Mouse (Mus musculus): ENCODE measurements around the gene Pxmp4. TPM values are rescaled to one million over a fixed set of nuclear protein-coding genes. Genes with fewer than 3 reads are reported as not detected.

Gene Pxmp4
- polyA plus RNA-seq, 1 experiment from 2014 or later = 25.9 TPM

- ATAC-seq (replicated peaks; ENCODE audit: low FRiP score, low TSS enrichment, low read depth) (no peak), DNase-seq (ENCODE audit: low spot score) (no peak)
- Histone ChIP-seq H3K27me3 (replicated peaks; ENCODE audit: control insufficient read depth, insufficient read depth, low read length) (no peaks in the 10 kb centered on the region), H3K27ac (ENCODE audit: low read depth) (no peak overlapping the region), H3K4me3 (ENCODE audit: low read depth, low read length) (no peak overlapping the region), H3K36me3 (ENCODE audit: control insufficient read depth, insufficient read depth, low read length) (peaks cover 4% of the 10 kb centered on the region; the same call in 1 of the 2 replicates), H3K4me1 (replicated peaks; ENCODE audit: control insufficient read depth, insufficient read depth, low read length) (no peaks in the 10 kb centered on the region), H3K9me3 (ENCODE audit: control insufficient read depth, low read length) (no peaks in the 10 kb centered on the region), H3K9ac (ENCODE audit: low read length) (no peak overlapping the region), H3K4me2 (ENCODE audit: low read length) (no peak overlapping the region)
- 73% methylated on average over 17 of the region's 17 CpGs for WGBS
These were observed 18.4 kb downstream of the Pxmp4 start for GRCm38 (mm10) chr2:154584931-154585601.

GRCm38 (mm10) chr2:154583906-154584872, 19.3 kb downstream of the Pxmp4 start:
- no peaks in the 10 kb centered on the region for H3K27me3 ChIP-seq (replicated peaks; ENCODE audit: control insufficient read depth, insufficient read depth, low read length)
- H3K27ac ChIP-seq (ENCODE audit: low read depth) = no peak overlapping the region
- peaks cover 4% of the 10 kb centered on the region; the same call in 1 of the 2 replicates for H3K36me3 ChIP-seq (ENCODE audit: control insufficient read depth, insufficient read depth, low read length)
- H3K9me3 ChIP-seq (ENCODE audit: control insufficient read depth, low read length) = no peaks in the 10 kb centered on the region
- WGBS = 62% methylated on average over 15 of the region's 15 CpGs
- no peak overlapping the region for H3K4me2 ChIP-seq (ENCODE audit: low read length)
- no peak; the same call in 1 of the 2 replicates for ATAC-seq (replicated peaks; ENCODE audit: low FRiP score, low TSS enrichment, low read depth)
- no peak for DNase-seq (ENCODE audit: low spot score)
- H3K9ac ChIP-seq (ENCODE audit: low read length) = no peak overlapping the region
- H3K4me1 ChIP-seq (replicated peaks; ENCODE audit: control insufficient read depth, insufficient read depth, low read length) = no peaks in the 10 kb centered on the region
- H3K4me3 ChIP-seq (ENCODE audit: low read depth, low read length) = no peak overlapping the region

GRCm38 (mm10) chr2:154581421-154581820, 22.1 kb downstream of the Pxmp4 start:
- H3K4me3 ChIP-seq (ENCODE audit: low read depth, low read length) = no peak overlapping the region
- H3K9ac ChIP-seq (ENCODE audit: low read length) = no peak overlapping the region
- no peaks in the 10 kb centered on the region for H3K4me1 ChIP-seq (replicated peaks; ENCODE audit: control insufficient read depth, insufficient read depth, low read length)
- no peak for DNase-seq (ENCODE audit: low spot score)
- H3K27ac ChIP-seq (ENCODE audit: low read depth) = no peak overlapping the region
- no peaks in the 10 kb centered on the region for H3K36me3 ChIP-seq (ENCODE audit: control insufficient read depth, insufficient read depth, low read length)
- H3K27me3 ChIP-seq (replicated peaks; ENCODE audit: control insufficient read depth, insufficient read depth, low read length) = no peaks in the 10 kb centered on the region
- H3K4me2 ChIP-seq (ENCODE audit: low read length) = no peak overlapping the region
- H3K9me3 ChIP-seq (ENCODE audit: control insufficient read depth, low read length) = no peaks in the 10 kb centered on the region
- no peak for ATAC-seq (replicated peaks; ENCODE audit: low FRiP score, low TSS enrichment, low read depth)
- 96% methylated on average over 1 of the region's 1 CpGs for WGBS

DNA sequence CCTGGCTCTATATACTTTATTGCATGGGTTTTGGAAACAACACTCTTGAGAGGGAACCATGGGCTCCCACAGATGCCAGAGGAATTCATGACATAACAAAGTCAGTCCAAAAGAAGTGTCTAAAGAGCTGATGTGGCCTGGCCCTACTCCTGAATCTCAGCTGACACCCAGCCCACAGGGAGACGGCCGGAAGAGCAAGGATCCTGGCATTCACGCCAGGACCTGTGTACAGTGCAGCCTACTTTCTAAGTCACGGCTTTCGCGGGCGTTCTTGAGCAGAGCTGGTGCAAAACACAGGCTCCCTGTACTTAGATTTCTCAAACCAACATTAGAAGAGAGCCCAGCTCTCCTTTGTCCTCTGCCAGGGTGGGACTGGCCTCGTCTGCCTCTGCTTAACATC, 22.9 kb downstream of the Pxmp4 start:
- Histone ChIP-seq H3K27me3 (replicated peaks; ENCODE audit: control insufficient read depth, insufficient read depth, low read length) (no peaks in the 10 kb centered on the region), H3K9me3 (ENCODE audit: control insufficient read depth, low read length) (no peaks in the 10 kb centered on the region), H3K4me1 (replicated peaks; ENCODE audit: control insufficient read depth, insufficient read depth, low read length) (no peaks in the 10 kb centered on the region), H3K4me3 (ENCODE audit: low read depth, low read length) (no peak overlapping the region), H3K36me3 (ENCODE audit: control insufficient read depth, insufficient read depth, low read length) (no peaks in the 10 kb centered on the region), H3K27ac (ENCODE audit: low read depth) (no peak overlapping the region), H3K4me2 (ENCODE audit: low read length) (no peak overlapping the region), H3K9ac (ENCODE audit: low read length) (no peak overlapping the region)
- ATAC-seq (replicated peaks; ENCODE audit: low FRiP score, low TSS enrichment, low read depth) = no peak
- DNase-seq (ENCODE audit: low spot score) = no peak
- 63% methylated on average over 8 of the region's 8 CpGs for WGBS

DNA sequence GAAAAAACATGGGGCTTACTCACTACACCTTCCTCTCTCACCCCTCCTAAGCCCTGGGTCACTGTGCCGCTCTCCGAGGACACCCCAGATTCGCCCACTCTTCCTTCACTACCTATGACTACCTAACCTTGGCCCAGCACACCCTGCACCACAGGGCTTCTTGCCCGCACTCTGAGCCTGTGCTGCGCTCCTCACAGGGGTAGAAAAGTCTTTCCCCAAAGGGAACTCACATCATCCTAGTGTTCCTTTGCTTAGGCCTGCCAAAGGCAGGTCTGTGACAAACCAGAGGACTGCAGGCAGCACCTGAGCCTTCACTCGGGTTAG, 25.8 kb downstream of the Pxmp4 start:
- ATAC-seq (replicated peaks; ENCODE audit: low FRiP score, low TSS enrichment, low read depth) = no peak
- Histone ChIP-seq H3K9me3 (ENCODE audit: control insufficient read depth, low read length) (no peaks in the 10 kb centered on the region), H3K36me3 (ENCODE audit: control insufficient read depth, insufficient read depth, low read length) (no peaks in the 10 kb centered on the region), H3K27me3 (replicated peaks; ENCODE audit: control insufficient read depth, insufficient read depth, low read length) (no peaks in the 10 kb centered on the region), H3K27ac (ENCODE audit: low read depth) (no peak overlapping the region), H3K4me3 (ENCODE audit: low read depth, low read length) (no peak overlapping the region), H3K4me2 (ENCODE audit: low read length) (no peak overlapping the region), H3K9ac (ENCODE audit: low read length) (no peak overlapping the region), H3K4me1 (replicated peaks; ENCODE audit: control insufficient read depth, insufficient read depth, low read length) (no peaks in the 10 kb centered on the region)
- DNase-seq (ENCODE audit: low spot score) = no peak
- 86% methylated on average over 6 of the region's 6 CpGs for WGBS

- ATAC-seq (replicated peaks; ENCODE audit: low FRiP score, low TSS enrichment, low read depth) = no peak
- Histone ChIP-seq H3K27me3 (replicated peaks; ENCODE audit: control insufficient read depth, insufficient read depth, low read length) (no peaks in the 10 kb centered on the region), H3K36me3 (ENCODE audit: control insufficient read depth, insufficient read depth, low read length) (no peaks in the 10 kb centered on the region), H3K4me1 (replicated peaks; ENCODE audit: control insufficient read depth, insufficient read depth, low read length) (peaks cover 4% of the 10 kb centered on the region; the same call in 1 of the 2 replicates), H3K9ac (ENCODE audit: low read length) (no peak overlapping the region), H3K4me3 (ENCODE audit: low read depth, low read length) (no peak overlapping the region), H3K4me2 (ENCODE audit: low read length) (no peak overlapping the region), H3K9me3 (ENCODE audit: control insufficient read depth, low read length) (no peaks in the 10 kb centered on the region), H3K27ac (ENCODE audit: low read depth) (no peak overlapping the region)
- WGBS = 61% methylated on average over 12 of the region's 12 CpGs
- no peak for DNase-seq (ENCODE audit: low spot score)
These were observed 26.4 kb downstream of the Pxmp4 start for GRCm38 (mm10) chr2:154576876-154577743.

DNA sequence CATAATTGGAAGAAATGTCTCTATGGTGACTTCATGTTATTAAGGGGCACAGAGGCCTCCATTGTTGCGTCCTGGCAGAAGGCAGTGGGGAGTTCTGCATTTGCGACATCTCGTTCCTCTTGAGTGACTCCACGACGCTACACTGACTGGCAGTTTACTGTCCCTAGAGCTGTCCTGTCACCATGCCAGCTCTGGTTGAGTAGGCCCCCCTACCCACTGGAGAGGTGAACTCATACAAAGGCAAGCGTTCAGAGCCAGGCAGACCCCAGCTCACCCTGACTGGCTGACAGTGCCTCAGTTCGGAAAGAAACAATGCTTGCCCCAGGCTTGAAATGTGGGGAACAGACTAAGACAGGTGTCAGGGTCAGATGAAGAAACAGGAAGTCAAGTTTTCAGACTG, 29.2 kb downstream of the Pxmp4 start:
- WGBS = 79% methylated on average over 7 of the region's 7 CpGs
- ATAC-seq (replicated peaks; ENCODE audit: low FRiP score, low TSS enrichment, low read depth) = no peak
- H3K9ac ChIP-seq (ENCODE audit: low read length) = no peak overlapping the region

GRCm38 (mm10) chr2:154572996-154573395, 30.5 kb downstream of the Pxmp4 start:
- no peak overlapping the region for H3K4me3 ChIP-seq (ENCODE audit: low read depth, low read length)
- H3K36me3 ChIP-seq (ENCODE audit: control insufficient read depth, insufficient read depth, low read length) = no peaks in the 10 kb centered on the region
- H3K27me3 ChIP-seq (replicated peaks; ENCODE audit: control insufficient read depth, insufficient read depth, low read length) = no peaks in the 10 kb centered on the region
- no peak overlapping the region for H3K9ac ChIP-seq (ENCODE audit: low read length)
- WGBS = 76% methylated on average over 3 of the region's 3 CpGs
- no peak for DNase-seq (ENCODE audit: low spot score)
- peaks cover 19% of the 10 kb centered on the region for H3K4me1 ChIP-seq (replicated peaks; ENCODE audit: control insufficient read depth, insufficient read depth, low read length)
- H3K27ac ChIP-seq (ENCODE audit: low read depth) = no peak overlapping the region
- H3K9me3 ChIP-seq (ENCODE audit: control insufficient read depth, low read length) = no peaks in the 10 kb centered on the region
- no peak for ATAC-seq (replicated peaks; ENCODE audit: low FRiP score, low TSS enrichment, low read depth)
- no peak overlapping the region for H3K4me2 ChIP-seq (ENCODE audit: low read length)

More for the DNA sequence above, 29.2 kb downstream of the Pxmp4 start:
- H3K27ac ChIP-seq (ENCODE audit: low read depth) = no peak overlapping the region
- H3K4me3 ChIP-seq (ENCODE audit: low read depth, low read length) = no peak overlapping the region
- H3K36me3 ChIP-seq (ENCODE audit: control insufficient read depth, insufficient read depth, low read length) = no peaks in the 10 kb centered on the region
- H3K4me2 ChIP-seq (ENCODE audit: low read length) = no peak overlapping the region
- H3K27me3 ChIP-seq (replicated peaks; ENCODE audit: control insufficient read depth, insufficient read depth, low read length) = no peaks in the 10 kb centered on the region
- peaks cover 13% of the 10 kb centered on the region for H3K4me1 ChIP-seq (replicated peaks; ENCODE audit: control insufficient read depth, insufficient read depth, low read length)
- no peaks in the 10 kb centered on the region for H3K9me3 ChIP-seq (ENCODE audit: control insufficient read depth, low read length)
- no peak for DNase-seq (ENCODE audit: low spot score)
